Mouse (Mus musculus) myocyte (in vitro differentiated cells): ENCODE measurements around the gene Fbxo34.

Experiments used
- E2F4 ChIP-seq: IDR thresholded peaks from one replicate; pipeline ENCODE4 v1.6.1; 2011; ENCODE audit warnings: mild to moderate bottlenecking, control low read depth, moderate library complexity; ENCODE audit not compliant: insufficient read depth
- MYOD1 ChIP-seq, 3 experiments: IDR thresholded peaks; one replicate each; pipeline ENCODE4 v1.6.1; 2011; ENCODE audit warnings: control low read depth in 2 of 3, low read depth in 2 of 3, mild to moderate bottlenecking in 2 of 3, moderate library complexity in 1 of 3; ENCODE audit not compliant: insufficient read length in 2 of 3, control insufficient read depth in 1 of 3
- POLR2A ChIP-seq: IDR thresholded peaks from one replicate; pipeline ENCODE4 v1.6.1; 2011; ENCODE audit warnings: low read depth, mild to moderate bottlenecking, control low read depth, moderate library complexity; ENCODE audit not compliant: insufficient read length
- POLR2AphosphoS2 ChIP-seq: IDR thresholded peaks from one replicate; pipeline ENCODE4 v1.6.1; 2011; ENCODE audit warnings: low read depth, control low read depth; ENCODE audit not compliant: insufficient read length
- SRF ChIP-seq: IDR thresholded peaks from one replicate; pipeline ENCODE4 v1.6.1; 2011; ENCODE audit warnings: low read depth; ENCODE audit not compliant: control insufficient read depth, insufficient read length
- TCF12 ChIP-seq: IDR thresholded peaks from one replicate; pipeline ENCODE4 v1.6.1; 2011; ENCODE audit warnings: mild to moderate bottlenecking, control low read depth; ENCODE audit not compliant: poor library complexity, insufficient read depth, severe bottlenecking
- TCF3 ChIP-seq: IDR thresholded peaks from one replicate; pipeline ENCODE4 v1.6.1; 2011; ENCODE audit warnings: low read depth, control low read depth; ENCODE audit not compliant: insufficient read length
- USF1 ChIP-seq: IDR thresholded peaks from one replicate; pipeline ENCODE4 v1.6.1; 2011; ENCODE audit warnings: low read depth, mild to moderate bottlenecking, control low read depth, moderate library complexity

DNA sequence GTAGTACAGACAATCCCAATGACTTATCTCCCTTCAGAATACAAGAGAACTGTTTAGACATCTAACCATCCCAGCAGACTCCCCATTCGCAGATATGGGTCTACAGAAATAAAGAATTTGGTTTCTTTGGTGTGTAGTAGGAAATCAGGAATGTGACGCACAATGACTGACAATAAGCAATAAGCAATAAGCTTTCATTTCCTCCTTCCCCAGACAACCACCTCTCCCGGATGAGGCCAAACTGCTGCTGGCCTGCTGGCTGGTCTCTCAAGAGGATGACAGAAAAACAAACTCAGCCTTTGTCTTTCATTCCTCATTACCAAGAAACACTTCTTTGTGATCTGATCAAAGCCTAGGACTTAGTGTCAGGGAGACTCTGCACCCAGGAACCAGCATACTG is 92.1 kb downstream of the Fbxo34 start:
- TF ChIP-seq POLR2A (no peak), TCF3 (no peak), USF1 (no peak), POLR2AphosphoS2 (no peak), E2F4 (no peak), SRF (no peak), MYOD1 (IDR thresholded peaks at IDR 0.05; ENCODE audit: control insufficient read depth in 1 of 3, insufficient read length in 2 of 3, low read depth in 2 of 3) (no peak), TCF12 (no peak)
